Mouse (Mus musculus): ENCODE results near the gene Tex38. TPM values are rescaled to one million over a fixed set of nuclear protein-coding genes. Genes with fewer than 3 reads are reported as not detected.

Gene Tex38
- total RNA-seq, 2 experiments from 2014 or later: 2.8 to 3.4 TPM

Other genes with a start within 250 kb of the Tex38 start
- not detected for gene Cyp4a31, start 217.4 kb downstream of the Tex38 start, total RNA-seq (2021)
- not detected for gene Cyp4a32, start 180.0 kb downstream of the Tex38 start, total RNA-seq (2021)
- gene Cyp4b1, start 133.3 kb downstream of the Tex38 start, total RNA-seq (2021): 1 to 10 TPM; 2.5 to 3.6 TPM
- 10 to 100 TPM; 35.1 to 35.2 TPM for gene Efcab14, start 43.3 kb downstream of the Tex38 start, total RNA-seq (2021)
- gene Atpaf1, start 3.8 kb upstream of the Tex38 start, total RNA-seq (2021): 10 to 100 TPM; 39.8 to 46.9 TPM
- 1 to 10 TPM; 1.8 to 3.1 TPM for gene Mob3c, start 47.1 kb upstream of the Tex38 start, total RNA-seq (2021)
- gene Mknk1, start 58.2 kb upstream of the Tex38 start, total RNA-seq (2021): 10 to 100 TPM; 22.9 to 24.7 TPM
- gene Kncn, start 103.4 kb upstream of the Tex38 start, total RNA-seq (2021): not detected
- gene 6430628N08Rik, start 109.6 kb upstream of the Tex38 start, total RNA-seq (2021): not detected
- not detected for gene Dmbx1, start 158.9 kb upstream of the Tex38 start, total RNA-seq (2021)
- gene Faah, start 236.9 kb upstream of the Tex38 start, total RNA-seq (2021): under 1 TPM; 0.17 to 0.28 TPM

All from gastrocnemius, postnatal 36 days (tissue).